Mouse (Mus musculus) MEL (cell line): Measurements from ENCODE around the gene Ptar1. TPM values are rescaled to one million over a fixed set of nuclear protein-coding genes. Genes with fewer than 3 reads are reported as not detected.

Source experiments
- DNase-seq: peaks from one replicate; pipeline ENCODE4 v3.0.0; 2011; ENCODE audit warnings: low read depth, low spot score
- H3K27ac ChIP-seq: 2 replicates; pipeline ENCODE4 v1.5.1; 2012; ENCODE audit warnings: low read depth, mild to moderate bottlenecking, control low read depth, low read length, moderate library complexity; ENCODE audit not compliant: control insufficient read depth
- H3K27me3 ChIP-seq, 2 experiments: fragments of 150-350 bp in 1 of 2; sonication (generic) in 1 of 2; 2 replicates each; pipeline ENCODE4 v1.6.1; 2012; ENCODE audit warnings: low read length in 2 of 2, mild to moderate bottlenecking in 2 of 2, improper control_type of control experiment in 1 of 2, moderate library complexity in 1 of 2; ENCODE audit not compliant: insufficient read depth in 2 of 2, control insufficient read depth in 1 of 2
- H3K36me3 ChIP-seq, 2 experiments: 2 replicates each; pipeline ENCODE4 v1.6.1; 2012 to 2014; ENCODE audit warnings: low read length in 2 of 2, improper control_type of control experiment in 1 of 2, inconsistent platforms in 1 of 2, mild to moderate bottlenecking in 1 of 2; ENCODE audit not compliant: insufficient read depth in 2 of 2, control insufficient read depth in 1 of 2
- H3K4me1 ChIP-seq, 2 experiments: fragments of 150-350 bp in 1 of 2; sonication (generic) in 1 of 2; 2 replicates each; pipeline ENCODE4 v1.6.1; 2012; ENCODE audit warnings: low read length in 2 of 2, improper control_type of control experiment in 1 of 2, mild to moderate bottlenecking in 1 of 2; ENCODE audit not compliant: insufficient read depth in 2 of 2, control insufficient read depth in 1 of 2
- H3K4me3 ChIP-seq, 2 experiments: fragments of 150-350 bp in 1 of 2; sonication (generic) in 1 of 2; 2 replicates each; pipeline ENCODE4 v1.5.1; 2012; ENCODE audit warnings: low read depth in 2 of 2, low read length in 2 of 2, mild to moderate bottlenecking in 2 of 2, moderate library complexity in 2 of 2, control low read depth in 1 of 2, improper control_type of control experiment in 1 of 2; ENCODE audit not compliant: control insufficient read depth in 1 of 2, insufficient read depth in 1 of 2
- H3K79me2 ChIP-seq: 2 replicates; pipeline ENCODE4 v1.6.1; 2012; ENCODE audit warnings: mild to moderate bottlenecking, low read length, moderate library complexity; ENCODE audit not compliant: control insufficient read depth, poor library complexity, insufficient read depth
- H3K9ac ChIP-seq: 2 replicates; pipeline ENCODE4 v1.6.1; 2012; ENCODE audit warnings: low read depth, mild to moderate bottlenecking, control low read depth, low read length, moderate library complexity; ENCODE audit not compliant: control insufficient read depth, poor library complexity, severe bottlenecking
- H3K9me3 ChIP-seq: fragments of 150-350 bp; sonication (generic); replicated peaks from 2 replicates; pipeline ENCODE4 v1.6.1; 2012; ENCODE audit warnings: mild to moderate bottlenecking, low read length, improper control_type of control experiment, moderate library complexity; ENCODE audit not compliant: insufficient read depth
- BHLHE40 ChIP-seq: IDR thresholded peaks from 2 replicates; pipeline ENCODE4 v1.6.1; 2012; ENCODE audit warnings: low read depth, mild to moderate bottlenecking, inconsistent platforms, low read length, improper control_type of control experiment, borderline replicate concordance
- CHD1 ChIP-seq: IDR thresholded peaks from 2 replicates; pipeline ENCODE4 v1.6.1; 2012; ENCODE audit warnings: low read depth, mild to moderate bottlenecking, inconsistent platforms, low read length, improper control_type of control experiment
- CHD2 ChIP-seq: IDR thresholded peaks from 2 replicates; pipeline ENCODE4 v1.6.1; 2011; ENCODE audit warnings: low read length, improper control_type of control experiment
- CTCF ChIP-seq, 3 experiments: IDR thresholded peaks in 2 of 3; conservative IDR thresholded peaks in 1 of 3; 2 replicates each; pipeline ENCODE4 v1.5.1; 2011 to 2012; ENCODE audit warnings: low read length in 3 of 3, low read depth in 2 of 3, mild to moderate bottlenecking in 2 of 3, improper control_type of control experiment in 1 of 3, inconsistent platforms in 1 of 3, mixed read lengths in 1 of 3, moderate library complexity in 1 of 3; ENCODE audit not compliant: control insufficient read depth in 1 of 3, insufficient read depth in 1 of 3, poor library complexity in 1 of 3, severe bottlenecking in 1 of 3
- EP300 ChIP-seq, 2 experiments: IDR thresholded peaks; 2 replicates each; pipeline ENCODE4 v1.6.1; 2011; ENCODE audit warnings: improper control_type of control experiment in 2 of 2, low read length in 2 of 2, low read depth in 1 of 2, mild to moderate bottlenecking in 1 of 2
- ETS1 ChIP-seq: IDR thresholded peaks from 2 replicates; pipeline ENCODE4 v1.6.1; 2012; ENCODE audit warnings: low read depth, mild to moderate bottlenecking, inconsistent platforms, low read length, improper control_type of control experiment, moderate library complexity
- GABPA ChIP-seq: IDR thresholded peaks from 2 replicates; pipeline ENCODE4 v1.6.1; 2012; ENCODE audit warnings: low read depth, mild to moderate bottlenecking, inconsistent platforms, low read length, improper control_type of control experiment, moderate library complexity
- JUND ChIP-seq: IDR thresholded peaks from 2 replicates; pipeline ENCODE4 v1.6.1; 2011; ENCODE audit warnings: low read depth, mild to moderate bottlenecking, improper control_type of control experiment, low read length
- KAT2A ChIP-seq: conservative IDR thresholded peaks from 2 replicates; pipeline ENCODE4 v1.6.1; 2012; ENCODE audit warnings: low read depth, low read length, improper control_type of control experiment, inconsistent platforms
- MAFK ChIP-seq: IDR thresholded peaks from 2 replicates; pipeline ENCODE4 v1.6.1; 2011; ENCODE audit warnings: low read depth, mild to moderate bottlenecking, low read length, improper control_type of control experiment, borderline replicate concordance
- MAX ChIP-seq: IDR thresholded peaks from 2 replicates; pipeline ENCODE4 v1.6.1; 2011; ENCODE audit warnings: low read length, improper control_type of control experiment
- MAZ ChIP-seq: IDR thresholded peaks from 2 replicates; pipeline ENCODE4 v1.6.1; 2012; ENCODE audit warnings: low read depth, mild to moderate bottlenecking, inconsistent platforms, low read length, improper control_type of control experiment
- MXI1 ChIP-seq: IDR thresholded peaks from 2 replicates; pipeline ENCODE4 v1.6.1; 2011; ENCODE audit warnings: mild to moderate bottlenecking, low read depth, low read length, improper control_type of control experiment
- MYB ChIP-seq: IDR thresholded peaks from 2 replicates; pipeline ENCODE4 v1.6.1; 2011; ENCODE audit warnings: mild to moderate bottlenecking, low read depth, low read length, improper control_type of control experiment
- MYC ChIP-seq: IDR thresholded peaks from 2 replicates; pipeline ENCODE4 v1.6.1; 2011; ENCODE audit warnings: low read depth, mild to moderate bottlenecking, low read length, improper control_type of control experiment, moderate library complexity
- POLR2A ChIP-seq, 2 experiments: IDR thresholded peaks; 2 replicates each; pipeline ENCODE4 v1.6.1; 2011 to 2012; ENCODE audit warnings: low read length in 2 of 2, mild to moderate bottlenecking in 2 of 2, control low read depth in 1 of 2, improper control_type of control experiment in 1 of 2, low read depth in 1 of 2, moderate library complexity in 1 of 2; ENCODE audit not compliant: control insufficient read depth in 1 of 2, insufficient read depth in 1 of 2, poor library complexity in 1 of 2
- POLR2AphosphoS5 ChIP-seq: IDR thresholded peaks from 2 replicates; pipeline ENCODE4 v1.6.1; 2012; ENCODE audit warnings: low read depth, borderline replicate concordance, mild to moderate bottlenecking, inconsistent platforms, low read length, moderate library complexity, mixed read lengths
- RAD21 ChIP-seq: IDR thresholded peaks from 2 replicates; pipeline ENCODE4 v1.6.1; 2011; ENCODE audit warnings: mild to moderate bottlenecking, low read depth, low read length, improper control_type of control experiment
- RCOR1 ChIP-seq: IDR thresholded peaks from 2 replicates; pipeline ENCODE4 v1.6.1; 2012; ENCODE audit warnings: low read depth, mild to moderate bottlenecking, inconsistent platforms, low read length, improper control_type of control experiment
- TAL1 ChIP-seq: IDR thresholded peaks from 2 replicates; pipeline ENCODE4 v1.6.1; 2012; ENCODE audit warnings: mild to moderate bottlenecking, inconsistent platforms, low read length, moderate library complexity, mixed read lengths
- TCF12 ChIP-seq: IDR thresholded peaks from 2 replicates; pipeline ENCODE4 v1.6.1; 2014; ENCODE audit warnings: low read depth, mild to moderate bottlenecking, inconsistent platforms, low read length, improper control_type of control experiment, moderate library complexity
- UBTF ChIP-seq: IDR thresholded peaks from 2 replicates; pipeline ENCODE4 v1.6.1; 2012; ENCODE audit warnings: low read depth, mild to moderate bottlenecking, inconsistent platforms, low read length, improper control_type of control experiment, moderate library complexity, borderline replicate concordance; ENCODE audit not compliant: insufficient read depth
- USF2 ChIP-seq, 2 experiments: IDR thresholded peaks; 2 replicates each; pipeline ENCODE4 v1.6.1; 2011 to 2012; ENCODE audit warnings: improper control_type of control experiment in 2 of 2, low read length in 2 of 2, borderline replicate concordance in 1 of 2, inconsistent platforms in 1 of 2, low read depth in 1 of 2, mild to moderate bottlenecking in 1 of 2; ENCODE audit not compliant: insufficient read depth in 1 of 2
- ZMIZ1 ChIP-seq: IDR thresholded peaks from 2 replicates; pipeline ENCODE4 v1.6.1; 2012; ENCODE audit warnings: low read depth, mild to moderate bottlenecking, inconsistent platforms, low read length, improper control_type of control experiment, moderate library complexity
- polyA plus RNA-seq, 2 experiments: library from polyadenylated mRNA; stranded (reverse) in 1 of 2; unstranded in 1 of 2; fragments of >175 nt in 1 of 2; fragments of >200 nt in 1 of 2; gene quantifications; 2 replicates each; pipeline versions ENCODE4 v1.2.1 to v1.2.4; 2012; ENCODE audit warnings: low replicate concordance in 2 of 2, low read depth in 1 of 2; ENCODE audit not compliant: insufficient read length in 2 of 2, insufficient read depth in 1 of 2, missing spikeins in 1 of 2
- total RNA-seq: library from RNA; depleted of rRNA; stranded (reverse); fragments of 300-350 nt; gene quantifications from 2 replicates; pipeline ENCODE4 v1.2.3, GENCODE M21; 2012

Gene Ptar1
- total and polyA plus RNA-seq, 3 experiments = 4.9 to 6.9 TPM; not detected in 1

- Histone ChIP-seq H3K27me3 (no peaks in the 10 kb centered on the region), H3K4me3 (no peak within 1 kb of the TSS), H3K79me2 (no peaks in the 10 kb centered on the region)
- no peak for TF ChIP-seq POLR2A (IDR thresholded peaks at IDR 0.05; ENCODE audit: control insufficient read depth in 1 of 2, insufficient read depth in 1 of 2, low read depth in 1 of 2, low read length in 2 of 2, poor library complexity in 1 of 2)
- no peak for TF ChIP-seq JUND
- no peak for TF ChIP-seq MYC
- TF ChIP-seq TAL1 = no peak
- TF ChIP-seq MAX = no peak
- no peak for TF ChIP-seq EP300 (IDR thresholded peaks at IDR 0.05; ENCODE audit: low read depth in 1 of 2, low read length in 2 of 2)
- TF ChIP-seq CHD1 = no peak
- TF ChIP-seq MYB = no peak
- no peak for TF ChIP-seq MAFK
- TF ChIP-seq MXI1 = no peak
- no peak for TF ChIP-seq POLR2AphosphoS5
- no peak for TF ChIP-seq TCF12
- no peak for TF ChIP-seq CHD2
- no peak for TF ChIP-seq CTCF (IDR thresholded peaks at IDR 0.05 in 2 of 3, conservative IDR thresholded peaks at IDR 0.05 in 1 of 3; ENCODE audit: control insufficient read depth in 1 of 3, insufficient read depth in 1 of 3, low read depth in 2 of 3, low read length in 3 of 3, poor library complexity in 1 of 3, severe bottlenecking in 1 of 3)
- TF ChIP-seq USF2 (IDR thresholded peaks at IDR 0.05; ENCODE audit: borderline replicate concordance in 1 of 2, insufficient read depth in 1 of 2, low read depth in 1 of 2, low read length in 2 of 2) = no peak
- TF ChIP-seq MAZ = no peak
- no peak for TF ChIP-seq RCOR1
- no peak for TF ChIP-seq ZMIZ1
- TF ChIP-seq, all 39 proteins: peak for 0
- Histone ChIP-seq H3K4me1 (no peaks in the 10 kb centered on the region), H3K9me3 (no peaks in the 10 kb centered on the region), H3K9ac (no peak within 1 kb of the TSS), H3K36me3 (no peaks in the 10 kb centered on the region), H3K27ac (no peak within 1 kb of the TSS)
- no peak for DNase-seq
Observed at GRCm38 (mm10) chr19:23652644-23653043, 34.6 kb upstream of the Ptar1 start, which contains the start of gene 1700028P14Rik. 1700028P14Rik (minus strand) TSS chr19:23652812.

- DNase-seq = no peak
Observed at GRCm38 (mm10) chr19:23653154-23653553, 34.1 kb upstream of the Ptar1 start.

More at GRCm38 (mm10) chr19:23653154-23653553, 34.1 kb upstream of the Ptar1 start:
- Histone ChIP-seq H3K36me3 (no peaks in the 10 kb centered on the region), H3K27me3 (no peaks in the 10 kb centered on the region), H3K9me3 (no peaks in the 10 kb centered on the region), H3K27ac (no peak overlapping the region), H3K4me1 (no peaks in the 10 kb centered on the region), H3K79me2 (no peaks in the 10 kb centered on the region), H3K4me3 (no peak overlapping the region), H3K9ac (no peak overlapping the region)
- TF ChIP-seq MXI1 = no peak
- TF ChIP-seq BHLHE40 = no peak
- TF ChIP-seq KAT2A = no peak
- TF ChIP-seq ETS1 = no peak
- no peak for TF ChIP-seq ZMIZ1
- no peak for TF ChIP-seq UBTF
- no peak for TF ChIP-seq GABPA
- no peak for TF ChIP-seq MAX
- no peak for TF ChIP-seq RAD21
